Mouse (Mus musculus) c-Kit-positive CD71-negative TER-119-negative erythroid progenitor cells, embryonic 14.5 days (primary cell): Measurements from ENCODE around the gene Lmbrd1.
A peak's percentile ranks its signal among the peaks of the same experiment; 100 is the strongest.
"Not testable (repeated sequence)": the region's sequence is repeated elsewhere in the genome, so short reads cannot be mapped to it uniquely, and the experiment has no call there.

Experiments
- DNase-seq: peaks from one replicate; pipeline ENCODE4 v3.0.0-alpha.2; 2013; ENCODE audit warnings: low read depth

Gene Lmbrd1

DNA sequence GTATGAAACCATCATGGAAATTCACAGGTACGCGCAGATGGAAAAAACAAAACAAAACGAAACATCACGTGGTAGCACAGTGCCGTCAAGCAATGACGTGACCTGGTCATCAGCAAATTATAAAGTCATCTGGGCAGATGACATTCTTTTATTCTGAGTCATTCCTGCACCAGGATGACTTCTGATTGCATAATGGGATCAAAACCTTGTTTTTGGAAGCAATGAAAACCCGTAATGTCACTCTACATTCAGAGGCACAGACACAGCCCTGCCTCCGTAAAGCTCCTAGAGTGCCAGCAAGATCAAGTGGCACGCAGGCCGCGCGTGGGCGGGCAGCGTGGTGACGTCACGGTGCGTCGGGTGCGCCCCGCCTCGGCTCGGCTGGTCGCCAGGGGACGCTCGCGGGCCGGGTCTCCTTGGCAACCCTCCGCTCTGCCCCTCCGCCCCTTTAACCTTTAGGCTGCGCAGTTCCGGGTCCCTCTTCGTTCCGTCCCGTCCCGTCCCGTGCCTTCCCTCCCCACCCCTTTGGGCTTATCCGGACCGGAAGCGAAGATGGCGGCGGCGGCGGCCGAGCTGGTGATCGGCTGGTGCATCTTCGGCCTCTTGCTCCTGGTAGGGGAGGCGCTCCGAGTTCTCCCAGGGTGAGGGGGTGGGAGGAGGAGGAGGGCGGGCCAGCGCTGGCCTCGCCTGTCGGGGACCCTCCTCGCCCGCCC is at the start of gene Lmbrd1:
Gene Lmbrd1 (plus strand): TSS at position 426 of the 713 bp plus-strand sequence.
- peak; percentile 76 for DNase-seq

DNA sequence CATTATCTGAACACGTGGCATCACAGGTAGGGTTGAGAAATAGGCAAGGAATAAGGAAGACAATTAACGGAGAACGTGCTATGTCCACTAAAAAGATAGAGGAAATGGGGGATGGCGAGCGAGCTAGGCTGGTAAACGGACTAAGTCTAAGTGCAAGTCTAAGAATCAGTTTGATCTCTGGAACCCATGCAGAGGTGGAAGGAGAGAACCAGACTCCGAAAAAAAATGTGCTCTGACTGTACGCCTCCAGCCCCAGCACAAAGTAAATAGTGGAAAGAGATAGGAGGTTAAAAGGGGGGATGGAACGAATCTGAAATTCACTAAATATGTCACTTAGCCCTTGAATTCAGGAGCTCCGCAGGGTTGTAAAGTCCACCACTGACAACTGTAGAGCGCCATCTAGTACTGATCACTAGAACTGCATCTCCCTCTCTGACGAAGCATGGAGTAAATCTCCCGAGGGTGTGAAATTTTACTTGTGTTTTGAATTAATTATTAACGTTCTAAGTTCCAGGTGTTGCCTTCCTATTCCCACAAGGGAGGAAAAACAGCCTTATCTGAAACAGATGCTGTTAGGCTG is 44.8 kb upstream of the Lmbrd1 start:
- DNase-seq, result peak; percentile 8

- no peak for DNase-seq
These were observed 28.3 kb upstream of the Lmbrd1 start for GRCm38 (mm10) chr1:24650100-24650499.

GRCm38 (mm10) chr1:24659914-24660313 is 18.5 kb upstream of the Lmbrd1 start:
- DNase-seq, result no peak

DNA sequence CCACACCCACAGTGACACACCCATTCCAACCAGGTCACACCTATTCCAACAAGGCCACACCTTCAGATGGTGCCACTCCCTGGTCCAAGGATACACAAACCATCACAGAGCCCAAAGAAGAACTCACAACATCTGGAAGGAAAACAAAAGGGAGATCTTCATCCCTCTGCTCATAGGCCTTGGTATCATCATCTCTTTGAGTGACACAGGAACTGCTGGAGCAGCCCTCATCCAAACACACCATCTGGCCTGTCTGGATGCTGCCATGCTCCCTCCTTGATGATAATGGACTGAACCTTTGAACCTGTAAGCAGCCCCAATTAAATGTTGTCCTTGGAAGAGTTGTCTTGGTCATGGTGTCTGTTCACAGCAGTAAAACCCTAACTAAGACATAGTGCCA is 17.8 kb upstream of the Lmbrd1 start:
- not testable (repeated sequence) for DNase-seq

GRCm38 (mm10) chr1:24661551-24661950 is 16.9 kb upstream of the Lmbrd1 start:
- no peak for DNase-seq

DNA sequence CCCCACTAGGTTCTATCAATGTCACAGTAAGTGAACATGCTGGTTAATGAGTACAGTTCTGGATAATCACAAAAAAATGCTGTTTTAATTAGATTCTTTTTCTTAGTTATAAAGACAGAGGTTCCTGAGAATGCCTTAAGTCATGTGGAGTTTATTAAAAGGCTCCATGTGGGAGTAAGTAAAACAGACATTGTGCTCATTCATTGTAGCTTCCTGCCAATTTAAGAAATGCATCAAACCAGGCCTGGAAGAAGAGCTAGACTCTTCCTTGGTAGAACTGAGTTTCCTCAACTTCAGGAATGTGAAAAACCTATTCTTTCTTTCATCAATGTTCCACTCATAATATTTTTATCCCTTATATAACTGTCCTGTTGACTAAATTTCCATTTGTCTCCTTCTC is 14.3 kb upstream of the Lmbrd1 start:
- DNase-seq, result no peak

- DNase-seq, result no peak
These were observed 5.2 kb upstream of the Lmbrd1 start for GRCm38 (mm10) chr1:24673231-24673630.

DNA sequence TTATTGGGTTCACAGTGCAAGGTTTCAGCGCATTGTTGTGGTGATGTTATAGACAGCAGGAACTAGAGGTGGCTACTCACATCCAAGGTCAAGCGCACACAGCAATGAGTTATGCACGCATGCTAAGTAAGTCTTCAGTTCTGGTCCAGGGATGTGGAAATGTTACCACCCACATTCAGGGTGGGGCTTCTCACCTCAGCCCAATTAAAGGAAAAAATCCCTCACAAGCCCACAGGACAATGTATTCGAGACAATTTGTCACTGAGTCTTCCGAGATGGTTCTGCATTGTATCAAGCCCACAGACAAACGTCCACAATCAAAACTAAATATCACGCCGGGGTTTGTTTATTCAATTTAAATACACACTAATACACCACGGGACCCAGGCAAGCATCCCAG is 724 bp upstream of the Lmbrd1 start:
- DNase-seq, result no peak

GRCm38 (mm10) chr1:24679071-24679470 is 641 bp downstream of the Lmbrd1 start:
- DNase-seq, result no peak

DNA sequence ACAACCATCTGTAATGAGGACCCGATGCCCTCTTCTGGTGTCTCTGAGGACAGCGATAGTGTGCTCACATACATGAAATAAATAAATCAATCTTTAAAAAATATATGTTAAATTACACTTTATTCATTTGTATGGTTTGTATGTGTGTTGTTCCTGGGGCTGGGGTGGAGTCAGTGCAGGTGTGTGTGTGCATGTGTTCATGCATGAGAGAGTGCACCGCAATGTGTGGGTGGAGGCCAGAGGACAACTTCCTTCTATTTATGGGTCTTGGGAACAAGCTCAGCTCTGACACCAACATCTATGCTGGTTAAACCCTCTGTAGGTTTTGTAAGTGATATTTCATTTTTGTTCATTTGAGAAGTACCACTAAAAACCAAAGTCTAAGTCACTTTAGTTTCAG is 2.6 kb downstream of the Lmbrd1 start:
- no peak for DNase-seq

- no peak for DNase-seq
These were observed 3.5 kb downstream of the Lmbrd1 start for GRCm38 (mm10) chr1:24681946-24682345.

GRCm38 (mm10) chr1:24683947-24684346 is 5.5 kb downstream of the Lmbrd1 start:
- DNase-seq, result no peak

- DNase-seq, result no peak
These were observed 7.2 kb downstream of the Lmbrd1 start for GRCm38 (mm10) chr1:24685606-24686005.

GRCm38 (mm10) chr1:24686235-24687021 is 8.0 kb downstream of the Lmbrd1 start:
- no peak for DNase-seq

DNA sequence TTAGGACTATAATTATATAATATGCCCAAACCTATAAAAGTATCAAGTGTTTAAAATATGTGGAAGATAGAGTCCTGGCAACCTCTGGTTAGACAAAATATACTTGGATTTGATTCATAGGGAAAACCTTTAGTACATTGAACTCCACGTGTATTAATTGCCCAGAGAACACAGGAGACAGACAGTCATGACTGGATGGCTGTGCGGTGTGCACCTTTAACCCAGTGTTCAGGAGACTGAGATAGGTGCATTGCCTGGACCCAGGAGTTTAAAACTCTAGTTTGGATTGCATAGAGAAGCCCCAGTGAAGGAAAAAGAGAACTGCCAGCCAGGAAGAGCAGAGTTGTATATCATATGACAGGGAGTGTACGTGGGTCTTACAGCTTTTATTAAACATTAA is 19.2 kb downstream of the Lmbrd1 start:
- no peak for DNase-seq

- no peak for DNase-seq
These were observed 19.9 kb downstream of the Lmbrd1 start for GRCm38 (mm10) chr1:24698146-24698880.

- DNase-seq, result peak; percentile 39
These were observed 20.9 kb downstream of the Lmbrd1 start for GRCm38 (mm10) chr1:24699320-24699719.

- no peak for DNase-seq
These were observed 21.8 kb downstream of the Lmbrd1 start for GRCm38 (mm10) chr1:24700241-24700640.

- DNase-seq, result no peak
These were observed 25.4 kb downstream of the Lmbrd1 start for GRCm38 (mm10) chr1:24703821-24704220.

- DNase-seq, result no peak
These were observed 37.9 kb downstream of the Lmbrd1 start for GRCm38 (mm10) chr1:24716301-24716700.

GRCm38 (mm10) chr1:24719621-24720020 is 41.2 kb downstream of the Lmbrd1 start:
- DNase-seq, result no peak
